Mouse (Mus musculus) CH12.LX (cell line): ENCODE measurements around the gene Galnt5. TPM values are rescaled to one million over a fixed set of nuclear protein-coding genes. Genes with fewer than 3 reads are reported as not detected.
A peak's percentile ranks its signal among the peaks of the same experiment; 100 is the strongest.

Experiments used
- DNase-seq: peaks from one replicate; pipeline ENCODE4 v3.0.0-alpha.2; 2013; ENCODE audit errors: extremely low read depth
- H3K27ac ChIP-seq: 2 replicates; pipeline ENCODE4 v1.5.1; 2012; ENCODE audit warnings: low read depth, mild to moderate bottlenecking, control low read depth, moderate library complexity; ENCODE audit not compliant: insufficient read depth
- H3K27me3 ChIP-seq: replicated peaks from 2 replicates; pipeline ENCODE3; 2012; ENCODE audit warnings: inconsistent platforms
- H3K36me3 ChIP-seq, 2 experiments: replicated peaks in 1 of 2; 2 replicates each; pipeline versions ENCODE3 to v1.6.1; 2012; ENCODE audit warnings: inconsistent platforms in 1 of 2, low read length in 1 of 2, mild to moderate bottlenecking in 1 of 2, mixed read lengths in 1 of 2, moderate library complexity in 1 of 2; ENCODE audit not compliant: control insufficient read depth in 1 of 2, insufficient read depth in 1 of 2
- H3K4me1 ChIP-seq, 2 experiments: 2 replicates each; pipeline ENCODE4 v1.6.1; 2012; ENCODE audit warnings: inconsistent platforms in 1 of 2, moderate library complexity in 1 of 2; ENCODE audit not compliant: insufficient read depth in 2 of 2, control insufficient read depth in 1 of 2
- H3K4me2 ChIP-seq: 2 replicates; pipeline ENCODE4 v1.6.1; 2012; ENCODE audit warnings: low read depth, mild to moderate bottlenecking, control low read depth; ENCODE audit not compliant: poor library complexity, insufficient read depth, severe bottlenecking
- H3K4me3 ChIP-seq, 3 experiments: fragments of 150-350 bp in 1 of 3; sonication (generic) in 1 of 3; replicated peaks in 1 of 3; 2 replicates each; pipeline versions ENCODE3 to v1.5.1; 2011 to 2012; ENCODE audit warnings: low read depth in 2 of 3, low read length in 2 of 3, mild to moderate bottlenecking in 2 of 3, moderate library complexity in 2 of 3, control low read depth in 1 of 3, improper control_type of control experiment in 1 of 3, inconsistent platforms in 1 of 3, mixed read lengths in 1 of 3; ENCODE audit not compliant: poor library complexity in 1 of 3
- H3K79me2 ChIP-seq: replicated peaks from 2 replicates; pipeline ENCODE4 v1.6.1; 2012; ENCODE audit warnings: mild to moderate bottlenecking, moderate library complexity; ENCODE audit not compliant: control insufficient read depth, poor library complexity, insufficient read depth, severe bottlenecking; ENCODE audit errors: extremely low read depth
- H3K9ac ChIP-seq: 2 replicates; pipeline ENCODE4 v1.6.1; 2012; ENCODE audit warnings: low read depth, mild to moderate bottlenecking, control low read depth, moderate library complexity; ENCODE audit not compliant: insufficient read depth
- H3K9me3 ChIP-seq: replicated peaks from 2 replicates; pipeline ENCODE3; 2012; ENCODE audit warnings: low read length, inconsistent platforms, mixed read lengths
- CHD2 ChIP-seq: IDR thresholded peaks from 2 replicates; pipeline ENCODE4 v1.6.1; 2011; ENCODE audit warnings: low read length, improper control_type of control experiment
- CTCF ChIP-seq, 2 experiments: IDR thresholded peaks in 1 of 2; conservative IDR thresholded peaks in 1 of 2; 2 replicates each; pipeline ENCODE4 v1.5.1; 2011 to 2012; ENCODE audit warnings: low read depth in 2 of 2, low read length in 2 of 2, improper control_type of control experiment in 1 of 2, inconsistent platforms in 1 of 2, mild to moderate bottlenecking in 1 of 2, moderate library complexity in 1 of 2
- ETS1 ChIP-seq: conservative IDR thresholded peaks from 2 replicates; pipeline ENCODE4 v1.6.1; 2012; ENCODE audit warnings: low read depth, mild to moderate bottlenecking, inconsistent platforms, low read length, improper control_type of control experiment, moderate library complexity
- HCFC1 ChIP-seq: IDR thresholded peaks from 2 replicates; pipeline ENCODE4 v1.6.1; 2012; ENCODE audit warnings: low read depth, mild to moderate bottlenecking, inconsistent platforms, low read length, improper control_type of control experiment
- IRF4 ChIP-seq: IDR thresholded peaks from 2 replicates; pipeline ENCODE4 v1.6.1; 2014; ENCODE audit warnings: low read depth, mild to moderate bottlenecking, inconsistent platforms, low read length, improper control_type of control experiment
- JUN ChIP-seq: IDR thresholded peaks from 2 replicates; pipeline ENCODE4 v1.6.1; 2011; ENCODE audit warnings: low read depth, mild to moderate bottlenecking, low read length, improper control_type of control experiment, moderate library complexity; ENCODE audit not compliant: insufficient read depth
- JUND ChIP-seq: conservative IDR thresholded peaks from 2 replicates; pipeline ENCODE4 v1.6.1; 2011; ENCODE audit warnings: low read depth, low read length, improper control_type of control experiment
- MAFK ChIP-seq: IDR thresholded peaks from 2 replicates; pipeline ENCODE4 v1.6.1; 2011; ENCODE audit warnings: low read length, improper control_type of control experiment; ENCODE audit not compliant: insufficient replicate concordance
- MAZ ChIP-seq: IDR thresholded peaks from 2 replicates; pipeline ENCODE4 v1.6.1; 2012; ENCODE audit warnings: low read depth, mild to moderate bottlenecking, inconsistent platforms, low read length, improper control_type of control experiment, moderate library complexity
- MEF2A ChIP-seq: IDR thresholded peaks from 2 replicates; pipeline ENCODE4 v1.6.1; 2014; ENCODE audit warnings: low read depth, mild to moderate bottlenecking, inconsistent platforms, low read length, improper control_type of control experiment, borderline replicate concordance
- MXI1 ChIP-seq: IDR thresholded peaks from 2 replicates; pipeline ENCODE4 v1.6.1; 2011; ENCODE audit warnings: mild to moderate bottlenecking, low read depth, low read length, improper control_type of control experiment
- MYC ChIP-seq: IDR thresholded peaks from 2 replicates; pipeline ENCODE4 v1.6.1; 2011; ENCODE audit warnings: low read depth, mild to moderate bottlenecking, improper control_type of control experiment, low read length
- NRF1 ChIP-seq: IDR thresholded peaks from 2 replicates; pipeline ENCODE4 v1.6.1; 2014; ENCODE audit warnings: low read depth, mild to moderate bottlenecking, inconsistent platforms, low read length, improper control_type of control experiment, moderate library complexity
- PAX5 ChIP-seq: IDR thresholded peaks from 2 replicates; pipeline ENCODE4 v1.6.1; 2012; ENCODE audit warnings: low read length, inconsistent platforms, mixed read lengths
- RAD21 ChIP-seq: IDR thresholded peaks from 2 replicates; pipeline ENCODE4 v1.6.1; 2011; ENCODE audit warnings: low read depth, mild to moderate bottlenecking, low read length, improper control_type of control experiment, moderate library complexity
- SMC3 ChIP-seq: IDR thresholded peaks from 2 replicates; pipeline ENCODE4 v1.6.1; 2011; ENCODE audit warnings: low read depth, low read length, improper control_type of control experiment
- TBP ChIP-seq: conservative IDR thresholded peaks from 2 replicates; pipeline ENCODE4 v1.6.1; 2011; ENCODE audit warnings: low read depth, low read length, improper control_type of control experiment
- ZC3H11A ChIP-seq: IDR thresholded peaks from 2 replicates; pipeline ENCODE4 v1.6.1; 2012; ENCODE audit warnings: low read depth, mild to moderate bottlenecking, inconsistent platforms, low read length, improper control_type of control experiment
- ZNF384 ChIP-seq: IDR thresholded peaks from 2 replicates; pipeline ENCODE4 v1.6.1; 2012; ENCODE audit warnings: low read depth, low read length, improper control_type of control experiment, inconsistent platforms
- dilution Hi-C: fragments of 300-500 bp; cut with MboI; formaldehyde crosslinking; loops from 2 replicates; pipeline ENCODE4 v1.14.3; 2020; ENCODE audit warnings: low sequenced_read_pairs; ENCODE audit not compliant: extremely low pct_unique_long_range_greater_than_20kb, extremely low pct_ligation_motif_present
- in situ Hi-C: fragments of 300-500 bp; cut with MboI; formaldehyde crosslinking; loops from 3 replicates; pipeline ENCODE4 v1.14.3; 2019; ENCODE audit warnings: low sequenced_read_pairs, low pct_ligation_motif_present, low pct_unique_long_range_greater_than_20kb, mixed read lengths
- polyA plus RNA-seq: library from polyadenylated mRNA; unstranded; fragments of >175 nt; gene quantifications from 2 replicates; pipeline ENCODE4 v1.2.1, GENCODE M21; 2012; ENCODE audit warnings: low read depth; ENCODE audit not compliant: insufficient read length
- total RNA-seq, 2 experiments: library from RNA; depleted of rRNA; stranded (reverse); fragments of 300-350 nt in 1 of 2; fragments of >200 nt in 1 of 2; gene quantifications; 2 replicates each; pipeline ENCODE4 v1.2.3; 2012 to 2014

Galnt5 gene
- total and polyA plus RNA-seq, 3 experiments: not detected

- peak; percentile 85 for TF ChIP-seq ZC3H11A
- TF ChIP-seq ZNF384: peak; percentile 83
- TF ChIP-seq MEF2A: 0 out of 2 replicates have a peak, but pooled peaks have one; percentile 42
- TF ChIP-seq TBP: no peak
- peak; percentile 52; the same call in 1 of the 2 replicates for TF ChIP-seq JUND
- no peak for TF ChIP-seq HCFC1
- TF ChIP-seq NRF1: no peak
- peak; percentile 96 for TF ChIP-seq RAD21
- peak; percentile 80 for TF ChIP-seq SMC3
- no peak for TF ChIP-seq MAZ
- TF ChIP-seq JUN: no peak
- TF ChIP-seq ETS1: no peak
- peak; percentile 2; the same call in 1 of the 2 replicates for TF ChIP-seq MAFK
- peak; percentile 43 to 84 for TF ChIP-seq CTCF (conservative IDR thresholded peaks at IDR 0.05 in 1 of 2, IDR thresholded peaks at IDR 0.05 in 1 of 2; ENCODE audit: low read depth in 2 of 2, low read length in 2 of 2)
- H3K36me3 ChIP-seq: no peaks in the 10 kb centered on the region
- no peak overlapping the region for H3K4me3 ChIP-seq
- dilution Hi-C loops (no loop called here), in situ Hi-C loops (loop anchor here (25.0 kb wide), 2 partner anchors 283 to 633 kb away; no protein-coding TSS in a partner anchor)
- H3K9me3 ChIP-seq: no peaks in the 10 kb centered on the region
- no peak overlapping the region for H3K9ac ChIP-seq
- H3K4me1 ChIP-seq: peaks cover 0 to 11% of the 10 kb centered on the region in 2 experiments; a peak in 2 of 4 replicates
- no peaks in the 10 kb centered on the region for H3K27me3 ChIP-seq
- no peak overlapping the region for H3K27ac ChIP-seq
- DNase-seq: peak; percentile 78
- H3K79me2 ChIP-seq: no peaks in the 10 kb centered on the region
- H3K4me2 ChIP-seq: peak overlapping the region; percentile 71
These were observed 31.7 kb downstream of the Galnt5 start for GRCm38 (mm10) chr2:58029404-58029803.

- no peak overlapping the region for H3K4me3 ChIP-seq
- in situ Hi-C loops (loop anchor here (5.0 to 25.0 kb wide), 3 partner anchors 281 to 631 kb away; no protein-coding TSS in a partner anchor), dilution Hi-C loops (no loop called here)
- no peak overlapping the region for H3K9ac ChIP-seq
- no peak overlapping the region for H3K4me2 ChIP-seq
- no peaks in the 10 kb centered on the region for H3K27me3 ChIP-seq
- no peak for DNase-seq
- H3K36me3 ChIP-seq: no peaks in the 10 kb centered on the region
- H3K9me3 ChIP-seq: no peaks in the 10 kb centered on the region
- peaks cover 0 to 13% of the 10 kb centered on the region in 2 experiments; a peak in 2 of 4 replicates for H3K4me1 ChIP-seq
- no peak overlapping the region for H3K27ac ChIP-seq
- no peaks in the 10 kb centered on the region for H3K79me2 ChIP-seq
- TF ChIP-seq RAD21 (no peak), NRF1 (no peak), MYC (no peak), CHD2 (no peak), JUN (no peak), PAX5 (no peak), MXI1 (no peak), IRF4 (no peak), HCFC1 (no peak)
These were observed 33.7 kb downstream of the Galnt5 start for GRCm38 (mm10) chr2:58031431-58031830.
